Mouse (Mus musculus) small intestine, adult 2 months (tissue): Measurements from ENCODE around the gene Tmem98.

ENCODE experiments used
- CTCF ChIP-seq: fragments of 200-500 bp; IDR thresholded peaks from 2 replicates; pipeline ENCODE4 v1.5.1; 2012; ENCODE audit warnings: low read depth, mild to moderate bottlenecking, control low read depth, inconsistent platforms, low read length, moderate library complexity, mixed read lengths; ENCODE audit not compliant: insufficient replicate concordance, insufficient read length; ENCODE audit errors: extremely low read depth
- POLR2A ChIP-seq: fragments of 200-500 bp; IDR thresholded peaks from 2 replicates; pipeline ENCODE4 v1.6.1; 2012; ENCODE audit warnings: low read depth, mild to moderate bottlenecking, control low read depth, inconsistent platforms, low read length, moderate library complexity

GRCm38 (mm10) chr11:80766068-80766467 lies 43.9 kb upstream of the Tmem98 start:
- TF ChIP-seq CTCF, result no peak
- TF ChIP-seq POLR2A, result no peak
